Mouse (Mus musculus) stomach, embryonic 14.5 days (tissue): ENCODE data around the gene Smad9. TPM values are rescaled to one million over a fixed set of nuclear protein-coding genes. Genes with fewer than 3 reads are reported as not detected.

Experiments used
- ATAC-seq: fragments of 200-750 bp; cut with Nextera tagmentation; 2 replicates; pipeline ENCODE4 v1.8.0; 2017; ENCODE audit warnings: low read depth, moderate TSS enrichment; ENCODE audit not compliant: insufficient number of reproducible peaks, insufficient read depth, low FRiP score
- H3K27ac ChIP-seq: fragments of 300-500 bp; sonication (generic); 2 replicates; pipeline ENCODE4 v1.5.1; 2014; ENCODE audit warnings: mild to moderate bottlenecking, low read length, moderate library complexity, mixed read lengths
- H3K27me3 ChIP-seq: fragments of 300-500 bp; sonication (generic); 2 replicates; pipeline ENCODE4 v1.6.1; 2014; ENCODE audit warnings: low read length, control low read depth, mixed read lengths; ENCODE audit not compliant: control insufficient read depth, insufficient read depth
- H3K36me3 ChIP-seq: fragments of 300-500 bp; sonication (generic); 2 replicates; pipeline ENCODE4 v1.6.1; 2014; ENCODE audit warnings: mild to moderate bottlenecking, control low read depth, low read length, moderate library complexity, mixed read lengths; ENCODE audit not compliant: control insufficient read depth, insufficient read depth
- H3K4me1 ChIP-seq: fragments of 300-500 bp; sonication (generic); 2 replicates; pipeline ENCODE4 v1.6.1; 2014; ENCODE audit warnings: low read length, control low read depth, mixed read lengths; ENCODE audit not compliant: control insufficient read depth, insufficient read depth
- H3K4me2 ChIP-seq: fragments of 300-500 bp; sonication (generic); replicated peaks from 2 replicates; pipeline ENCODE4 v1.6.1; 2014; ENCODE audit warnings: low read depth, low read length, control low read depth
- H3K4me3 ChIP-seq: fragments of 300-500 bp; sonication (generic); 2 replicates; pipeline ENCODE4 v1.5.1; 2014; ENCODE audit warnings: low read depth, low read length, control low read depth
- H3K9ac ChIP-seq: fragments of 300-500 bp; sonication (generic); replicated peaks from 2 replicates; pipeline ENCODE4 v1.6.1; 2014; ENCODE audit warnings: low read depth, mild to moderate bottlenecking, control low read depth, low read length, moderate library complexity, mixed read lengths
- H3K9me3 ChIP-seq: fragments of 300-500 bp; sonication (generic); 2 replicates; pipeline ENCODE4 v1.6.1; 2016; ENCODE audit warnings: low read depth, low read length, control low read depth; ENCODE audit not compliant: control insufficient read depth
- WGBS: fragments of 180-500 bp; shearing (Covaris S2); extraction: QIAGEN DNeasy Blood & Tissue Kit; methylation state at CpG from one replicate; pipeline ENCODE4 v1.1.7; 2014; 5-methylcytosine and 5-hydroxymethylcytosine counted together
- polyA plus RNA-seq: library from polyadenylated mRNA; unstranded; fragments of >200 nt; fragmentation: Nextera tagmentation; extraction: Ambion mirVana; gene quantifications from 2 replicates; pipeline ENCODE4 v1.2.1, GENCODE M21; 2014

The Smad9 gene
- polyA plus RNA-seq, 1 experiment from 2014 or later, result 3.2 TPM

DNA sequence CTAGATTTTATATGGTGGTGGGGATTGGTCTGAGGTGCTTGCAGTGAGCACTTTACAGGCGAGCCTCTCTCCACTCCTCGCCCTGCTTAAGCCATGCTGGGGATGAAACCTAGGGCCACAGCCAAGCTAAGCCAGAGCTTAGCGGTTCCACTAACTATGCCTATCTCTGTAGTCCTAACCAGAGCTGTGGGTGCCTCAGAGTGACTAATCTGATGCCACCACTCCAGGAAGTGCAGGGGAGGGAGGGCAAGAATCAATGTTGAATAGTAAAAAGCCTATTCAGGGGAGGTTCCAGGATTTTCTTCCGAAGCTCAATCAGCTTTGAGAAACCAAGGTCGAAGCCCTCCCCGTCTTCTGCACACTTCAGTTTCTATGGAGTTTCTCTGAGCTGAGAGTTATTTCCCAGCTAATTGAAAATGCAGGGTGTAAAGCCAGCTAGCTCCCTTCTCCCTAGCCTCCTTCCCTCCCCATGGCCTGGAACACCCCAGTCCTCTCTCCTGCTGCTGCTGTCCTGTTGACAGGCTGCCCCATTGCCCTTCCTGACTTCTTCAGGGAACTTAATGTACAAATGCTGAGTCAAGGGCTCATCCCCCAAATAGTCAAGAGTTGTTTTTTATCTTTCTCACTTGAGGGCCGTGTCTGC, 20.7 kb downstream of the Smad9 start:
- Histone ChIP-seq H3K9me3 (no peaks in the 10 kb centered on the region), H3K27me3 (no peaks in the 10 kb centered on the region), H3K4me3 (no peak overlapping the region), H3K27ac (no peak overlapping the region), H3K4me1 (0 out of 2 replicates have a peak, but pooled peaks cover 6% of the 10 kb centered on the region), H3K36me3 (no peaks in the 10 kb centered on the region), H3K4me2 (no peak overlapping the region), H3K9ac (no peak overlapping the region)
- WGBS, result 71% methylated on average over 7 of the region's 7 CpGs
- no peak for ATAC-seq

DNA sequence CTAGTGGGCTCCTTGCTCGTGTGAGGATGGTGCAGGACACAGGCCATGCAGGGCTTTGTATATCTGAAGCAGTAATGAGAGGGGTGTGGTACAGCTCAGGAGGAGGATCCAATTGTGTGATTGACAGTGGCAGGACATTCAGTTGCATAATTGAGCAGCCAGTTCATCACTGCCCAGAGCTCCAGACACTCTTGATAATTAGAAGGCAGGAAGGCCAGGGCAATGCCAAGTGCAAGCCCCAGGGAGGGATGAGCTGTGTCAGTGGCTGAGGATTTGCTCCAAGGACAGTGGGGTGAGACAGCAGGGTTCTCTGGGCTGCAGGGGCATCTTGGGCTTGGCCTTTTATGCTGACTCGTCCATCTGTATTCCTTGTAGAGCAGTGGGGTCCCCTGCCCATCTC, 35.2 kb downstream of the Smad9 start:
- Histone ChIP-seq H3K4me2 (no peak overlapping the region), H3K9me3 (no peaks in the 10 kb centered on the region; the same call in 1 of the 2 replicates), H3K4me3 (no peak overlapping the region), H3K4me1 (0 out of 2 replicates have a peak, but pooled peaks cover 3% of the 10 kb centered on the region), H3K36me3 (no peaks in the 10 kb centered on the region), H3K27me3 (no peaks in the 10 kb centered on the region), H3K27ac (no peak overlapping the region), H3K9ac (no peak overlapping the region)
- WGBS, result 65% methylated on average over 2 of the region's 2 CpGs
- no peak for ATAC-seq

- H3K27me3 ChIP-seq, result no peaks in the 10 kb centered on the region
- H3K9me3 ChIP-seq, result no peaks in the 10 kb centered on the region; the same call in 1 of the 2 replicates
- H3K4me2 ChIP-seq, result no peak overlapping the region
- H3K4me1 ChIP-seq, result 0 out of 2 replicates have a peak, but pooled peaks cover 3% of the 10 kb centered on the region
- ATAC-seq, result peak; percentile 78
- H3K36me3 ChIP-seq, result no peaks in the 10 kb centered on the region
- 54% methylated on average over 10 of the region's 10 CpGs for WGBS
- H3K4me3 ChIP-seq, result no peak overlapping the region
- no peak overlapping the region for H3K27ac ChIP-seq
- no peak overlapping the region for H3K9ac ChIP-seq
These were observed 36.7 kb downstream of the Smad9 start for GRCm38 (mm10) chr3:54791822-54792677.

- Histone ChIP-seq H3K4me3 (no peak overlapping the region), H3K9me3 (no peaks in the 10 kb centered on the region; the same call in 1 of the 2 replicates), H3K27me3 (no peaks in the 10 kb centered on the region), H3K4me2 (no peak overlapping the region), H3K9ac (no peak overlapping the region), H3K4me1 (0 out of 2 replicates have a peak, but pooled peaks cover 3% of the 10 kb centered on the region), H3K36me3 (no peaks in the 10 kb centered on the region), H3K27ac (no peak overlapping the region)
- ATAC-seq, result no peak
- WGBS, result 86% methylated on average over 6 of the region's 6 CpGs
These were observed 38.4 kb downstream of the Smad9 start for GRCm38 (mm10) chr3:54793762-54794161.

DNA sequence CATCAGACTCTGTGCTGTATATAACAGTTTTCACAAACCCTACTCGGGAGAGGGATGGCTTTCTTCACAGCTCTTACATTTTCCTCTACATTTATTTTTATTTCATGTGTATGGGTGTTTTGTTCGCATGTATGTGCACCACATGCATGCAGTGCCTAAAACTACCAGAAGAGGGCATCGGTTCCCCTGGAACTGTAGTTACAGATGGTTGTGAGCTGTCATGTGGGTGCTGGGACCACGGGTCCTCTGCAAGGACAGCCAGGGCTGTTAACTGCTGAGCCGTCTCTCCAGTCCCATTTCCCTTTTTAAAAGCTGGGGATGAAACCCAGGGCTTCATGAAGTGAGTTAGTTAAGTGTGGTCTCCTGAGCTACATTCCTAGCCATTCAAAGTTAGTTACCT, 40.0 kb downstream of the Smad9 start:
- no peak for ATAC-seq
- Histone ChIP-seq H3K9ac (no peak overlapping the region), H3K4me3 (no peak overlapping the region), H3K27me3 (no peaks in the 10 kb centered on the region), H3K36me3 (no peaks in the 10 kb centered on the region), H3K4me1 (0 out of 2 replicates have a peak, but pooled peaks cover 3% of the 10 kb centered on the region), H3K4me2 (no peak overlapping the region), H3K27ac (no peak overlapping the region), H3K9me3 (no peaks in the 10 kb centered on the region; the same call in 1 of the 2 replicates)
- 89% methylated on average over 5 of the region's 5 CpGs for WGBS

GRCm38 (mm10) chr3:54795806-54796205, 40.4 kb downstream of the Smad9 start:
- Histone ChIP-seq H3K27ac (no peak overlapping the region), H3K9ac (no peak overlapping the region), H3K9me3 (no peaks in the 10 kb centered on the region; the same call in 1 of the 2 replicates), H3K4me1 (0 out of 2 replicates have a peak, but pooled peaks cover 3% of the 10 kb centered on the region), H3K36me3 (no peaks in the 10 kb centered on the region), H3K4me3 (no peak overlapping the region), H3K27me3 (no peaks in the 10 kb centered on the region), H3K4me2 (no peak overlapping the region)
- 95% methylated on average over 1 of the region's 1 CpGs for WGBS
- no peak for ATAC-seq

- H3K27ac ChIP-seq, result no peak overlapping the region
- no peaks in the 10 kb centered on the region for H3K27me3 ChIP-seq
- H3K36me3 ChIP-seq, result no peaks in the 10 kb centered on the region
- H3K4me2 ChIP-seq, result no peak overlapping the region
- ATAC-seq, result peak; percentile 80; the same call in 1 of the 2 replicates
- no peak overlapping the region for H3K4me3 ChIP-seq
- WGBS, result 33% methylated on average over 16 of the region's 16 CpGs
- H3K9me3 ChIP-seq, result no peaks in the 10 kb centered on the region; the same call in 1 of the 2 replicates
- H3K4me1 ChIP-seq, result 0 out of 2 replicates have a peak, but pooled peaks cover 2% of the 10 kb centered on the region
- no peak overlapping the region for H3K9ac ChIP-seq
These were observed 41.8 kb downstream of the Smad9 start for GRCm38 (mm10) chr3:54797211-54797610.

GRCm38 (mm10) chr3:54803713-54804112, 48.3 kb downstream of the Smad9 start:
- no peaks in the 10 kb centered on the region for H3K27me3 ChIP-seq
- no peak overlapping the region for H3K4me3 ChIP-seq
- H3K4me2 ChIP-seq, result no peak overlapping the region
- H3K36me3 ChIP-seq, result peaks cover 11% of the 10 kb centered on the region; the same call in 1 of the 2 replicates
- ATAC-seq, result no peak
- no peak overlapping the region for H3K9ac ChIP-seq
- no peak overlapping the region for H3K27ac ChIP-seq
- WGBS, result 92% methylated on average over 8 of the region's 8 CpGs
- no peaks in the 10 kb centered on the region for H3K9me3 ChIP-seq
- peaks cover 9% of the 10 kb centered on the region; the same call in 1 of the 2 replicates for H3K4me1 ChIP-seq
